Mouse (Mus musculus) liver, embryonic 11.5 days (tissue): ENCODE data around the gene Siah1a. TPM values are rescaled to one million over a fixed set of nuclear protein-coding genes. Genes with fewer than 3 reads are reported as not detected.

ENCODE experiments used
- ATAC-seq: fragments of 200-750 bp; cut with Nextera tagmentation; replicated peaks from 2 replicates; pipeline ENCODE4 v1.8.0; 2017; ENCODE audit warnings: moderate number of reproducible peaks, mild to moderate bottlenecking, moderate TSS enrichment, moderate library complexity; ENCODE audit not compliant: low FRiP score
- DNase-seq: peaks from one replicate; pipeline ENCODE4 v3.0.0-alpha.2; 2017; ENCODE audit warnings: low spot score
- H3K27ac ChIP-seq: fragments of 300-500 bp; sonication (generic); 2 replicates; pipeline ENCODE4 v1.5.1; 2014; ENCODE audit warnings: mild to moderate bottlenecking, low read depth, low read length, control low read depth
- H3K27me3 ChIP-seq: fragments of 300-500 bp; sonication (generic); replicated peaks from 2 replicates; pipeline ENCODE4 v1.6.1; 2014; ENCODE audit warnings: low read length, mixed read lengths; ENCODE audit not compliant: control insufficient read depth, insufficient read depth
- H3K36me3 ChIP-seq: fragments of 300-500 bp; sonication (generic); 2 replicates; pipeline ENCODE4 v1.6.1; 2014; ENCODE audit warnings: mild to moderate bottlenecking, low read length, moderate library complexity, mixed read lengths; ENCODE audit not compliant: control insufficient read depth, insufficient read depth
- H3K4me1 ChIP-seq: fragments of 300-500 bp; sonication (generic); replicated peaks from 2 replicates; pipeline ENCODE4 v1.6.1; 2014; ENCODE audit warnings: low read length, mixed read lengths; ENCODE audit not compliant: control insufficient read depth, insufficient read depth
- H3K4me2 ChIP-seq: fragments of 300-500 bp; sonication (generic); 2 replicates; pipeline ENCODE4 v1.6.1; 2014; ENCODE audit warnings: mild to moderate bottlenecking, control low read depth, moderate library complexity
- H3K4me3 ChIP-seq: fragments of 300-500 bp; sonication (generic); 2 replicates; pipeline ENCODE4 v1.5.1; 2014; ENCODE audit warnings: low read depth, low read length, control low read depth
- H3K9ac ChIP-seq: fragments of 300-500 bp; sonication (generic); 2 replicates; pipeline ENCODE4 v1.6.1; 2014; ENCODE audit warnings: low read depth, low read length, control low read depth
- H3K9me3 ChIP-seq: fragments of 300-500 bp; sonication (generic); 2 replicates; pipeline ENCODE4 v1.6.1; 2016; ENCODE audit warnings: low read length, inconsistent platforms, mixed read lengths; ENCODE audit not compliant: control insufficient read depth
- WGBS: fragments of 180-500 bp; shearing (Covaris S2); extraction: QIAGEN DNeasy Blood & Tissue Kit; methylation state at CpG from one replicate; pipeline ENCODE4 v1.1.7; 2014; 5-methylcytosine and 5-hydroxymethylcytosine counted together
- polyA plus RNA-seq: library from polyadenylated mRNA; unstranded; fragments of >200 nt; fragmentation: Nextera tagmentation; extraction: Ambion mirVana; gene quantifications from 2 replicates; pipeline ENCODE4 v1.2.1, GENCODE M21; 2014

Siah1a gene
- polyA plus RNA-seq, 1 experiment from 2014 or later: 28.0 TPM

GRCm38 (mm10) chr8:86758651-86759050, 12.9 kb upstream of the Siah1a start:
- H3K36me3 ChIP-seq: no peaks in the 10 kb centered on the region
- H3K27ac ChIP-seq: no peak overlapping the region
- H3K9me3 ChIP-seq: no peaks in the 10 kb centered on the region
- no peak overlapping the region for H3K4me3 ChIP-seq
- DNase-seq (no peak), ATAC-seq (peak; percentile 58)
- WGBS: 49% methylated on average over 3 of the region's 3 CpGs
- peaks cover 7% of the 10 kb centered on the region; the same call in 1 of the 2 replicates for H3K27me3 ChIP-seq
- H3K9ac ChIP-seq: no peak overlapping the region
- 0 out of 2 replicates have a peak, but pooled peaks cover 4% of the 10 kb centered on the region for H3K4me1 ChIP-seq
- no peak overlapping the region for H3K4me2 ChIP-seq

DNA sequence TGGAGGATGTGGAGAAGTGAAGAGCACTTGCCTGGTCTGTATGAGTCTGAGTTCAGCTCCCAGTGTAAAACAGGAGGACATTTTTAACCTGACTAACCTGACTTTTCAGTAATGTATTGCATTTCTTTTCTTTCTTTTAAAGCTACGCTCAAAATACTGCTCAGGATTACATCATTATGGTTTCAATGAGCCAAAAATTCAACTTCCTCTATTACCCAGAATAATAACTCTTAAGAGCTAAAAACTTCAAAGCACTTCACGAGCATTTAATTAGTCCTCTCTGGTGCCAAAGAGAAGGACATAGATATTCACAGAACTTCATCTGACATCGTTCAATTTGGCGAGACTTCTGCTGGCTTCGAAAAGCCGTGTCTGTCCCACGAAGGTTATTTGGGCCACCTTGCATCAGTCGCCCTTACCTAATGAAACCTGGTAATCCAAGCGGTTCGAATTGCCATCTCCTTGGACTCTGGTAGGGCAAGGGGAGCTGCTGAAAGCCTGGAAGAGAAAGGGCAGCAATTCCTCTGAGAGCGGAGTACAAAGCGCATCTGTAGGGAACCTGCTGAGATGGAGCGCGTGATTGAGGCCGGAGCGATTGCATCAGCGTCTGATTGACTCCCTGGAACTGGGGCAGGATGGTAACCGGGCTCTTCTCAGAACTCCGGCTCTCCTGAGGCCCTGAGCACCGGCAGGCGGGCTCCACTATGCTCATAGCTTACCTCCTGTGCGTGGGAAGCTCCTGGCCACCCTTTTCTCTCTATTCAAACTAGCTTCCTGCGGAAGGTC, 11.4 kb upstream of the Siah1a start:
- H3K9me3 ChIP-seq: no peaks in the 10 kb centered on the region
- DNase-seq (no peak), ATAC-seq (no peak)
- H3K4me1 ChIP-seq: 0 out of 2 replicates have a peak, but pooled peaks cover 4% of the 10 kb centered on the region
- H3K9ac ChIP-seq: no peak overlapping the region
- H3K27me3 ChIP-seq: no peaks in the 10 kb centered on the region
- H3K4me2 ChIP-seq: no peak overlapping the region
- H3K4me3 ChIP-seq: no peak overlapping the region
- 40% methylated on average over 23 of the region's 23 CpGs for WGBS
- H3K27ac ChIP-seq: no peak overlapping the region
- no peaks in the 10 kb centered on the region for H3K36me3 ChIP-seq

GRCm38 (mm10) chr8:86749842-86750241, 4.1 kb upstream of the Siah1a start:
- Histone ChIP-seq H3K9me3 (no peaks in the 10 kb centered on the region), H3K27me3 (no peaks in the 10 kb centered on the region), H3K4me2 (no peak overlapping the region), H3K36me3 (no peaks in the 10 kb centered on the region), H3K4me1 (no peaks in the 10 kb centered on the region), H3K27ac (no peak overlapping the region), H3K9ac (no peak overlapping the region), H3K4me3 (no peak overlapping the region)
- ATAC-seq (no peak), DNase-seq (no peak)
- WGBS: 35% methylated on average over 2 of the region's 2 CpGs

GRCm38 (mm10) chr8:86746511-86746910, 777 bp upstream of the Siah1a start:
- peak overlapping the region; percentile 94 for H3K4me3 ChIP-seq
- H3K27me3 ChIP-seq: no peaks in the 10 kb centered on the region
- H3K9ac ChIP-seq: peak overlapping the region; percentile 94
- WGBS: 1% methylated on average over 11 of the region's 11 CpGs
- H3K4me1 ChIP-seq: peaks cover 10% of the 10 kb centered on the region
- no peaks in the 10 kb centered on the region for H3K36me3 ChIP-seq
- H3K4me2 ChIP-seq: peak overlapping the region; percentile 93
- H3K27ac ChIP-seq: peak overlapping the region; percentile 50; the same call in 1 of the 2 replicates
- ATAC-seq (peak; percentile 26; the same call in 1 of the 2 replicates), DNase-seq (no peak)
- H3K9me3 ChIP-seq: no peaks in the 10 kb centered on the region

- under 1% methylated on average over 69 of the region's 70 CpGs for WGBS
- ATAC-seq (peak; percentile 83), DNase-seq (peak; percentile 96)
- H3K9ac ChIP-seq: peak overlapping the region; percentile 94
- no peaks in the 10 kb centered on the region for H3K27me3 ChIP-seq
- no peaks in the 10 kb centered on the region for H3K36me3 ChIP-seq
- H3K9me3 ChIP-seq: no peaks in the 10 kb centered on the region
- H3K4me1 ChIP-seq: peaks cover 10% of the 10 kb centered on the region
- H3K4me3 ChIP-seq: peak overlapping the region; percentile 94
- H3K27ac ChIP-seq: peak overlapping the region; percentile 96
- H3K4me2 ChIP-seq: peak overlapping the region; percentile 93
Observed at GRCm38 (mm10) chr8:86745935-86746441, 254 bp upstream of the Siah1a start.

GRCm38 (mm10) chr8:86744313-86745220, 1.2 kb downstream of the Siah1a start:
- Histone ChIP-seq H3K9me3 (no peaks in the 10 kb centered on the region), H3K9ac (peak overlapping the region; percentile 94), H3K4me2 (peak overlapping the region; percentile 72), H3K4me3 (peak overlapping the region; percentile 94), H3K27me3 (no peaks in the 10 kb centered on the region), H3K27ac (peak overlapping the region; percentile 96), H3K36me3 (no peaks in the 10 kb centered on the region), H3K4me1 (peaks cover 10% of the 10 kb centered on the region)
- whole genome bisulfite sequencing: 6% methylated on average over 18 of the region's 18 CpGs
- ATAC-seq: no peak
- DNase-seq: no peak

- H3K9ac ChIP-seq: peak overlapping the region; percentile 3; the same call in 1 of the 2 replicates
- ATAC-seq (no peak), DNase-seq (no peak)
- H3K4me2 ChIP-seq: peak overlapping the region; percentile 45
- H3K27me3 ChIP-seq: no peaks in the 10 kb centered on the region
- no peaks in the 10 kb centered on the region for H3K9me3 ChIP-seq
- WGBS: 68% methylated on average over 7 of the region's 7 CpGs
- no peaks in the 10 kb centered on the region for H3K36me3 ChIP-seq
- H3K27ac ChIP-seq: no peak overlapping the region
- H3K4me1 ChIP-seq: peaks cover 10% of the 10 kb centered on the region
- H3K4me3 ChIP-seq: no peak overlapping the region
Observed at GRCm38 (mm10) chr8:86742605-86743345, 3.0 kb downstream of the Siah1a start.

DNA sequence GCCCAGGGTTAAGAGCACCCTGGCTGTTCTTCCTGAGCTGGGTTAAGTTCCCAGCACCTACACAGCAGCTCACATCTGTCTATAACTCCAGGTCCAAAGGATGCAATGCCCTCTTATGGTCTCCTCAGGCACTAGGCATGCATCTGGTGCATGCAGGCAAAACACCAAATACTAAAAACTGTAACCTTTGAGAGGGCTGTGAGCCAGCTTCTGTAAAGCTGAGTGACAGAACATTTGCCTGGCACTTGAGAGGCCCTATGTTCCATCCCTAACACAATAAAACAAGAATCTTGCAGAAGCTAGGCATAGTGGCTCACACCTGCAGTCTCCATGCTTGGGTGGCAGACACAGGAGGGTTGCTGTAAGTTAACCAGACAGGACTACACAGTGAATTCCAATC, 4.1 kb downstream of the Siah1a start:
- ATAC-seq: no peak
- no peak for DNase-seq
- H3K36me3 ChIP-seq: no peaks in the 10 kb centered on the region
- no peak overlapping the region for H3K4me3 ChIP-seq
- H3K9ac ChIP-seq: no peak overlapping the region
- no peak overlapping the region for H3K4me2 ChIP-seq
- peaks cover 11% of the 10 kb centered on the region for H3K4me1 ChIP-seq
- no peaks in the 10 kb centered on the region for H3K27me3 ChIP-seq
- no peak overlapping the region for H3K27ac ChIP-seq
- H3K9me3 ChIP-seq: no peaks in the 10 kb centered on the region
